Mouse (Mus musculus) erythroblast, embryonic 14.5 days (primary cell): Measurements from ENCODE around the gene Pofut1.

Experiments used
- GATA1 ChIP-seq: IDR thresholded peaks from 2 replicates; pipeline ENCODE4 v1.6.1; 2012; ENCODE audit warnings: low read length, inconsistent platforms, mixed read lengths
- TAL1 ChIP-seq: IDR thresholded peaks from 3 replicates; pipeline ENCODE4 v1.6.1; 2012; ENCODE audit warnings: low read length, inconsistent platforms, mixed read lengths

GRCm38 (mm10) chr2:153276440-153276839 lies 35.1 kb downstream of the Pofut1 start:
- no peak for TF ChIP-seq GATA1
- TF ChIP-seq TAL1: no peak
